Mouse (Mus musculus): ENCODE measurements around the gene Olfr374. TPM values are rescaled to one million over a fixed set of nuclear protein-coding genes. Genes with fewer than 3 reads are reported as not detected.

Gene Olfr374
- polyA plus RNA-seq, 1 experiment from 2014 or later = not detected

DNA sequence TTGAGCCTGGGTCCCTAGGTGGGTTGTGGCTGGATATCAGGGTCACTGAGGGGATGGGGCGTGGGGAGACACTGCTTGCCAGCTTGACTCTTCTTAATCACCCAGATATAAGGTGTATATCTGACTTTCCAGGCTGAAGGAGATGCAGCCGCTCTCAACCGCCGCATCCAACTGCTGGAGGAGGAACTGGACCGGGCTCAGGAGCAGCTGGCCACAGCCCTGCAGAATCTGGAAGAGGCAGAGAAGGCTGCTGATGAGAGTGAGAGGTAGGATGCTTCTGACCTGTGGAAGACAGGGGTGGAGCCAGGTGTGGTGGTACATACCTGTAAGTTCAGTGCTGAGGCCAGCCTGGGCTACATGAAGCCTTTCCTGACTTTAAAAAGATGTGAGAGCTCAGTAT is 31.6 kb downstream of the Olfr374 start:
- DNase-seq (ENCODE audit: low spot score) = no peak
- Histone ChIP-seq H3K36me3 (peaks cover 60% of the 10 kb centered on the region), H3K4me1 (peaks cover 23% of the 10 kb centered on the region), H3K27ac (replicated peaks) (no peak overlapping the region), H3K4me3 (no peak overlapping the region), H3K9me3 (replicated peaks) (no peaks in the 10 kb centered on the region), H3K27me3 (ENCODE audit: low read depth, poor library complexity, severe bottlenecking) (no peaks in the 10 kb centered on the region)
- WGBS = 90% methylated on average over 5 of the region's 5 CpGs

DNA sequence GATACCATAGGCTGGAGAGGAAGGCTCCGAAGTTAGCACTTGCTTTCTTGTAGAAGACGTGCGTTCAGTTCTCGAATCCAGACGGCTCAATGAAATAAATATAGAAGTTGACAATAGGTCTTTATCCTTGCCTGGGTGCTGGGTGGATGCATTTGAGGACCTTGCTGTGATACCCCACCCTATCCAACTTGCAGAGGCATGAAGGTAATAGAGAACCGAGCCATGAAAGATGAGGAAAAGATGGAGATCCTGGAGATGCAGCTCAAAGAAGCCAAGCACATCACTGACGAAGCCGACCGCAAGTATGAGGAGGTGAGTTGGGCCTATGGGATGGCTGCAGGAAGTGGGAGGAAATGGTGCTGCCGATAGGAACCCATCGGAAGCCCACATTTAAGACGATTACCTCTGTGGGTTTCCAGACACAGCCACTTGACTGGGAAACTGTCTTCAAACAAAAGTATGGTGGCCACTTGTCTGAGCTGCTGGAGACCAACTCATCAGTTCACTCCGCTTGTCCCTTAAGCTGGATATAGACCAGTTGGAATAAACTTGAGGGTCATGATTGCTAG is 36.5 kb downstream of the Olfr374 start:
- no peak for DNase-seq (ENCODE audit: low spot score)
- H3K4me3 ChIP-seq = no peak overlapping the region
- H3K27me3 ChIP-seq (ENCODE audit: low read depth, poor library complexity, severe bottlenecking) = no peaks in the 10 kb centered on the region
- H3K27ac ChIP-seq (replicated peaks) = no peak overlapping the region
- H3K36me3 ChIP-seq = peaks cover 100% of the 10 kb centered on the region
- no peaks in the 10 kb centered on the region for H3K4me1 ChIP-seq
- WGBS = 97% methylated on average over 13 of the region's 13 CpGs
- H3K9me3 ChIP-seq (replicated peaks) = no peaks in the 10 kb centered on the region

DNA sequence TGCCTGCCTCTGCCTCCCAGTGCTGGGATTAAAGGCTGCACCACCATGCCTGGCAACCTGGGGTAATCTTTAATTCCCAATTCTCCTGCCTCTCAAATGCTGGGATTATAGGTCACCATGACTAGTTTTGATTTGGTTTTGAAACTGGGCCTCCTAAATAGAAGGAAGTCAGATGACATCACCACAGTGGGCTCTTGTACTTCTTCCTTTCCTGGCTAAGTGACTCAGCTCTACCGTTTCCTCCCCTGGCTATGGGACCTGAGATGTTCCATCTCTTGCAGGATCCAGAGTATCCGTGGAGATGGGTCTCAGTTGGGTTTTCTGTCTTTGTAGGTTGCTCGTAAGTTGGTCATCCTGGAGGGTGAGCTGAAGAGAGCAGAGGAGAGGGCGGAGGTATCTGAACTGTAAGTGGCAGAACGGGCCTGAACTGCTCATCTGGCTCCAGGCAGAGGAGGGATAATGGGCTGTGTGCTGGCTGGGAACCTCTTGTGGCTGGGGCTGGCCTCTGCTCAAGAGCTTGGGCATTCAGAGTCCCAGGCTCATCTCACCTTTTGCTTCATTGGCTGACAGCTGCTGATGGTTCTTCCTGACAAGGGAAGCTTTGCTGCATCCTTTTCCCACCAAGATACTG is 37.6 kb downstream of the Olfr374 start:
- H3K9me3 ChIP-seq (replicated peaks) = no peaks in the 10 kb centered on the region
- H3K4me3 ChIP-seq = no peak overlapping the region
- H3K27ac ChIP-seq (replicated peaks) = no peak overlapping the region
- no peaks in the 10 kb centered on the region for H3K27me3 ChIP-seq (ENCODE audit: low read depth, poor library complexity, severe bottlenecking)
- peaks cover 97% of the 10 kb centered on the region for H3K36me3 ChIP-seq
- WGBS = 95% methylated on average over 5 of the region's 5 CpGs
- no peak for DNase-seq (ENCODE audit: low spot score)
- no peaks in the 10 kb centered on the region for H3K4me1 ChIP-seq

DNA sequence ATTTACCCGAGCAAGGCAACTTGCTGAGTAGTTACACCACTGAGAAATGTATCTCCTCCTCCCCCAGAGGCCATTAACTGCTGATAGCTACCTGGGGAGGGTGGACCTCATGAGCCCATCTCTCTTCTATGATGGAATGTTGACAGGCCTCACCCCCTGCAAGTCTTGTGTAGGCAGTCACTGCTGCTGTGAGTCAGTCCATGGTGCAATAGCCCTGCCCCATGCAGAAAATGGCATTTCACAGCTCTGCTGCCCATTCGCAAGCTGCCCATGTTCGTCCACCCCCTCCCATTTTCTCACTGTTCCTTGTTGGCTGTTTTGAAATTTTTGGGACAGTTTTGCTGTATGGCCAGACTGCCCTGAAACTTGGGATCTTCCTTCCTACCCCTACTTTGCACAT is 38.7 kb downstream of the Olfr374 start:
- WGBS = 89% methylated on average over 3 of the region's 3 CpGs
- no peaks in the 10 kb centered on the region for H3K4me1 ChIP-seq
- no peak overlapping the region for H3K4me3 ChIP-seq
- no peaks in the 10 kb centered on the region for H3K9me3 ChIP-seq (replicated peaks)
- H3K27ac ChIP-seq (replicated peaks) = no peak overlapping the region
- no peaks in the 10 kb centered on the region for H3K27me3 ChIP-seq (ENCODE audit: low read depth, poor library complexity, severe bottlenecking)
- no peak for DNase-seq (ENCODE audit: low spot score)
- H3K36me3 ChIP-seq = peaks cover 97% of the 10 kb centered on the region

DNA sequence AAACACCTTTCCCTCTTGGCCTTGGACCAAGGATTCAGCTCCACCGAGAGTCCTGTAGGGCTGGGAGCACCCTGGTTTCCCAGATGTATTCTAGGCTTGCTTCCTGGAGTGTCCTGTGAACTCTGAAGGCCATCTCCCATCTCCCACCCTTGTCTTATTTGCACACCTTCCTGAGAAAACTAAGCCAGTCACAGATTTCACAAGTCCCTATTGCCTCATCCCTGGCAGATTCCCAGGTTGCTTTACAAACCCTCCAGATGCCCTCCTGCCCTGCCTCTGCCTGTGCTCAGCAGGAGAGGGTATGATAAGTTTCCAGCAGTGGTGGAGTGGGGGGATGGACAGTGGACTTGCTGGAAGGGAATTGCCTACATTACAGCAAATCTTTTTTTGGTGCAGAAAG is 39.2 kb downstream of the Olfr374 start:
- Histone ChIP-seq H3K4me3 (no peak overlapping the region), H3K36me3 (peaks cover 97% of the 10 kb centered on the region), H3K9me3 (replicated peaks) (no peaks in the 10 kb centered on the region), H3K27me3 (ENCODE audit: low read depth, poor library complexity, severe bottlenecking) (no peaks in the 10 kb centered on the region), H3K27ac (replicated peaks) (no peak overlapping the region), H3K4me1 (no peaks in the 10 kb centered on the region)
- no peak for DNase-seq (ENCODE audit: low spot score)
- 75% methylated on average over 1 of the region's 1 CpGs for WGBS

DNA sequence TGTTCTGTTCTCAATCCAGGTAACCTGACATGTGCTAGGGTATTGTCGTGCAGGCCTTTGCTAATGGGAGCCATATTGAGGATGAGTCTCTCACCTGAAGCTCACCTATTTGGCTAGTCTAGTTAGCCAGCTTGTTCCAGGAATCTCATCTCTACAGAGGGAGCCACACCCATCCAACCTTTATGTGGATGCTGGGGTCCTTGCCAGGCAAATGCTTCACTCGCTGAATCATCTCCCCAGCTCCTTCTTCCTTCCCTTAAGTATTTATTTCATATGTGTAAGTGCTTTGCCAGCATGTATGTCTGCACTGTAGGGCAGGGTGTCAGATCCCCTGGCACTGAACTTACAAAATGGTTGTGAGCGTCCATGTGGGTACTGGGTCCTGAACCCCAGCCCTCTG is 39.7 kb downstream of the Olfr374 start:
- no peak for DNase-seq (ENCODE audit: low spot score)
- H3K27me3 ChIP-seq (ENCODE audit: low read depth, poor library complexity, severe bottlenecking) = no peaks in the 10 kb centered on the region
- H3K9me3 ChIP-seq (replicated peaks) = no peaks in the 10 kb centered on the region
- 91% methylated on average over 3 of the region's 3 CpGs for WGBS
- H3K27ac ChIP-seq (replicated peaks) = no peak overlapping the region
- H3K4me3 ChIP-seq = no peak overlapping the region
- no peaks in the 10 kb centered on the region for H3K4me1 ChIP-seq
- H3K36me3 ChIP-seq = peaks cover 97% of the 10 kb centered on the region

DNA sequence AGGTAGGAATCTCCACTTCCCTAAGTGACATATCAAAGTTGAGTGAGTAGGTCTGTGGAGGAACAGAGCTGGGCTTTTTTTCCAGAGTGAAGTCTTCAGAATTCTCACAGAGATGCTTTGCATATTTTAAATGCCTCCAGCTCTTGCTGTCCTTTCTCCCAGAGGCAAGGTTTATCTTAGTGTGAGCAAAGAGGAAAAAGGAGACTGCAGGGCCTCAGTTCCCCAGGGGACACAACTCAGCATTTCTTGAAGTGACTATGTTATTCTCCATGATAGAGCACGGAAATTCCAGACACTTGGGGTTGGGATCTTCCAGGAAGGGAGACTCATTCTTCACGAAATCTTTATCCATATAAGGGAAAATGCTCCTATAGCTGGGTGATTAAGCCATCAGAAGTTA is 40.4 kb downstream of the Olfr374 start:
- H3K36me3 ChIP-seq = peaks cover 97% of the 10 kb centered on the region
- WGBS = 81% methylated on average over 2 of the region's 2 CpGs

DNA sequence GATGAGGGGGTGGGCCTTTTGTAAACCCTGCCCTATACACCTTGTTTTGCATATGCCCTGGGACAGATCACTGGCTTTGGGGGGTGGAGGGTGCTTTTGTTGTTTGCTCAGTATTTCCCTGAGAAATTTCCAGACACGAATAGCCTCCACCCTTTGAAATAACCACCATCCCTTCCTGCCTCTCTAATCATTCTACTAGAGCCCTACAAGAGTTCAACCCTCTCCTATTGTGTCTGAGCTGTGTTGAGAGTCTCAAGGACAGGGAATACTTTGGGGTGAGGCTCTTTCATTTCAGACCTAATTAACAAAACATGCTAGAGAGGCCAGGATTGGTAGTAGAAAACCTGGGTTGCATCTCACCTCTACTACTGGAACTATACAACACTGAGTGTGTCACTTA is 42.2 kb downstream of the Olfr374 start:
- WGBS = 93% methylated on average over 1 of the region's 1 CpGs
- DNase-seq (ENCODE audit: low spot score) = no peak
- no peak overlapping the region for H3K4me3 ChIP-seq

More for the DNA sequence above, 40.4 kb downstream of the Olfr374 start:
- Histone ChIP-seq H3K27me3 (ENCODE audit: low read depth, poor library complexity, severe bottlenecking) (no peaks in the 10 kb centered on the region), H3K27ac (replicated peaks) (no peak overlapping the region), H3K9me3 (replicated peaks) (no peaks in the 10 kb centered on the region), H3K4me3 (no peak overlapping the region), H3K4me1 (no peaks in the 10 kb centered on the region)
- DNase-seq (ENCODE audit: low spot score) = no peak

DNA sequence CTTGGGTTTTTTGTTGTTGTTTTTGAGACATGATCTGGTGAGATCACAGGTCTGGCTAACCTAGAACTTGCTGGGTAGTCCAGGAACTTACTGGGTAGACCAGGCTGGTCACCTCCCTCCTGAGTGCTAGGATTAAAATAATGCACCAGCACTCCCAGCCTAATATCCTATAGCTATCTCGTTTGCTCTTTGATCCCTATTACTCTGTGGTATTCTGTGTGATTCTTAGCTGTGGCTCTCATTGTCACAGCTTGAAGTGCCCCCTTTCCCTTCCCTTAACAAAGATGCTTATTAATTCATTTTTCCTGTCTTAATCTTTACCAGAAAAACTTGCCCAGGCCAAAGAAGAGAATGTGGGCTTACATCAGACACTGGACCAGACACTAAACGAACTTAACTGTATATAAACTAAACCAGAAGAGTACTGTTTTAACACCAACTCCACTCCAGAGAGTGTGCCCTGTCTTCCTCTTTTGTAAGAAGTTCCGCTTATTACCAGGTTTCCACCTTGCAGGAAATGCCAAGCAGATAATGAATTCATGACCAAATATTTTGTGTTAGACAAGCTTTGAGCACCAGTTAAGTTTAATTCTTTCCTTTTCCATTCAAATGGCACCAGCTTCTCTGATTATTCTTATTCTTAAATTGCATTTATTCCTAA is 44.7 kb downstream of the Olfr374 start:
- Histone ChIP-seq H3K9me3 (replicated peaks) (no peaks in the 10 kb centered on the region), H3K27me3 (ENCODE audit: low read depth, poor library complexity, severe bottlenecking) (no peaks in the 10 kb centered on the region), H3K4me1 (no peaks in the 10 kb centered on the region), H3K36me3 (peaks cover 77% of the 10 kb centered on the region), H3K4me3 (no peak overlapping the region), H3K27ac (replicated peaks) (no peak overlapping the region)
- WGBS = 89% methylated on average over 3 of the region's 3 CpGs
- DNase-seq (ENCODE audit: low spot score) = no peak

More for the DNA sequence above, 42.2 kb downstream of the Olfr374 start:
- no peaks in the 10 kb centered on the region for H3K4me1 ChIP-seq
- no peaks in the 10 kb centered on the region for H3K9me3 ChIP-seq (replicated peaks)
- H3K36me3 ChIP-seq = peaks cover 97% of the 10 kb centered on the region
- no peak overlapping the region for H3K27ac ChIP-seq (replicated peaks)
- H3K27me3 ChIP-seq (ENCODE audit: low read depth, poor library complexity, severe bottlenecking) = no peaks in the 10 kb centered on the region

DNA sequence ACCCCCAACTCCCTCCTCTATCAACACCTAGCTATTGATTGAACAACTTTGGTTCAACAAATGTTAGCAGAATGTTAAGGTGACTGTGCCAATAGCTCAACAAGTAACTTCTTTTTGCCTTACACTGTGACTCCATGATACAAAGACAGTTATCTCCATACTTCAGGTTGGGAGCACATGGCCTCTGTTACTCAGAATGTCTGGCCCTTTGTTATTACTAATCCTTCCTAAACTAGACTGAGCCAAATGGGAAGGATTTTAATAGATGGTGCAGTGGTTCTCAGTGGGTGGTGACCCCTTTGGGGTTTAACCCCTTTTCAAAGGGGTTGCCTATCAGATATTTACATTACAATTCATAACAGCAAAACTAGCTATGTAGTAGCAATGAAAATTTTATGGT is 46.5 kb downstream of the Olfr374 start:
- Histone ChIP-seq H3K4me1 (no peaks in the 10 kb centered on the region), H3K27ac (replicated peaks) (no peak overlapping the region), H3K9me3 (replicated peaks) (no peaks in the 10 kb centered on the region), H3K36me3 (peaks cover 59% of the 10 kb centered on the region), H3K4me3 (no peak overlapping the region), H3K27me3 (ENCODE audit: low read depth, poor library complexity, severe bottlenecking) (no peaks in the 10 kb centered on the region)
- no peak for DNase-seq (ENCODE audit: low spot score)

DNA sequence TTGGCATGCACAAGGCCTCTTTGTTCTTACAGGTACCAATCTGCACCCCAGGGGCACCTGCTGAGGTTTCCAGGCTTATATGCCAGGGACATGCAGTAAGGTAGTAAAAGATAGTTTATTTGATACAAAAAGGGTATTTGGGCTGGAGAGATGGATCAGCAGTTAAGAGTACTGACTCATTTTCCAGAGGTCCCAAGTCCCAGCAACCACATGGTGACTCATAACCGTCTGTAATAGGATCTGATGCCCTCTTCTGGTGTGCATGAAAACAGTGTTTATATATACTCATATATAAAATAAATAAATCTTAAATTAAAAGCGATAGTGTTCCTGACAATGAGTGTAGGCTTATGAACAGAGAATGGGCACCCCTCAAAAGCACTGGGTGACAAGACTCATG is 51.3 kb downstream of the Olfr374 start:
- H3K4me3 ChIP-seq = no peak overlapping the region
- H3K27me3 ChIP-seq (ENCODE audit: low read depth, poor library complexity, severe bottlenecking) = no peaks in the 10 kb centered on the region
- 90% methylated on average over 2 of the region's 2 CpGs for WGBS
- H3K9me3 ChIP-seq (replicated peaks) = no peaks in the 10 kb centered on the region
- DNase-seq (ENCODE audit: low spot score) = no peak
- peaks cover 22% of the 10 kb centered on the region for H3K4me1 ChIP-seq
- H3K36me3 ChIP-seq = peaks cover 18% of the 10 kb centered on the region
- no peak overlapping the region for H3K27ac ChIP-seq (replicated peaks)

DNA sequence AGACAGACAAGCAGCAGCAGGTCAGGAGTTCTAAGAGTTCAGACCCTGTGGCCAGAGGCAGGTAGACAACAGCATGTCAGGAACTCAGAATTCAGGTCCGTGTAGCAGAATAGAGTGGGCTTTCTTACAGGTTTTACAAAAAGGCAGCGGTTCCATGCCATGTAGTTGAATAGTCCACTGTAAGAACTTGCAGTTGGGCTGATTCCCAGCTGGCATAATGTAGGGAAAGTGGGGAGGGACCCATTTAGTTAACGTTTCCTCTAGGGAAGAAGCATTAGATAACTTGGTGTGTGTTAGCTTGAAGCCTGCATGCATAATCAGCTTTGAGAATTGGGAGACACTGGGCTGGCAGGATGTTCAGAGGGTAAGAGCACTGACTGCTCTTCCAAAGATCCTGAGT is 51.9 kb downstream of the Olfr374 start:
- Histone ChIP-seq H3K27ac (replicated peaks) (no peak overlapping the region), H3K36me3 (peaks cover 18% of the 10 kb centered on the region), H3K4me1 (peaks cover 22% of the 10 kb centered on the region), H3K9me3 (replicated peaks) (no peaks in the 10 kb centered on the region), H3K27me3 (ENCODE audit: low read depth, poor library complexity, severe bottlenecking) (no peaks in the 10 kb centered on the region), H3K4me3 (no peak overlapping the region)
- 82% methylated on average over 3 of the region's 3 CpGs for WGBS
- DNase-seq (ENCODE audit: low spot score) = no peak

DNA sequence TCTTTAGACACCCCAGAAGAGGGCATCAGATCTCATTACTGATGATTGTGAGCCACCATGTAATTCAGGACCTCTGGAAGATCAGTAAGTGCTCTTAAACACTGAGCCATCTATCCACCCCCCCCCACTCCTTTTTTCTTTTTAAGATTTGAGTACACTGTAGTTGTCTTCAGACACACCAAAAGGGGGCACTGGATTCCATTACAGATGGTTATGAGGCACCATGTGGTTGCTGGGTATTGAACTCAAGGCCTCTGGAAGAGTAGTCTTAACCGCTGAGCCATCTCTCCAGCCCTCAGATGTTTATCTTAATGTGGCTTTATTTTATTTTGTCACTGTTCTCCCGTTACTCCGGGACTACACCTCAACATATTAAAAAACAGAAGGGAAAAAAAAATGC is 53.2 kb downstream of the Olfr374 start:
- H3K36me3 ChIP-seq = peaks cover 22% of the 10 kb centered on the region
- H3K4me1 ChIP-seq = peaks cover 22% of the 10 kb centered on the region
- H3K9me3 ChIP-seq (replicated peaks) = no peaks in the 10 kb centered on the region
- 0 out of 2 replicates have a peak overlapping the region, but pooled peaks have one; percentile 90 for H3K27ac ChIP-seq (replicated peaks)
- H3K27me3 ChIP-seq (ENCODE audit: low read depth, poor library complexity, severe bottlenecking) = no peaks in the 10 kb centered on the region
- peak overlapping the region; percentile 88 for H3K4me3 ChIP-seq
- WGBS = 74% methylated on average over 3 of the region's 3 CpGs
- DNase-seq (ENCODE audit: low spot score) = no peak

Measured in midbrain, embryonic 10.5 days (tissue).